Mouse (Mus musculus): Measurements from ENCODE around the gene Dnajc5g.

Gene Dnajc5g

DNA sequence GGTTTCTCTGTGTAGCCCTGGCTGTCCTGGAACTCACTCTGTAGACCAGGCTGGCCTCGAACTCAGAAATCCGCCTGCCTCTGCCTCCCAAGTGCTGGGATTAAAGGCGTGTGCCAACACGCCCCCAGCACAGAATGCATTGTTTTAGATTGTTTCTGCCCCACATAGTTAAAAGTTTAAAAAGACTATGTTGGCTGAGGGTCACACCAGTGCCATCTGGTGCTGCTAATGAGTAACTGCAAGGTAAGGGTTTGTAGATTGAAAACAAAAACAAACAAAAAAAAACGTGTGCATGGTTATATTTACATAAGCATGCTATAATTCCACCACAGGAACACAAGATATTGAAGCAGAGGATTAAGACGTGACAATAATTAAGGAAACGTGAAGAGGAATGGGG, 4.7 kb downstream of the Dnajc5g start:
- DNase-seq: peak; percentile 23

GRCm38 (mm10) chr5:31116354-31116753, 10.3 kb downstream of the Dnajc5g start, which contains the start of gene Trim54:
TSS of gene Trim54 (plus strand) at chr5:31116712.
- DNase-seq: no peak

GRCm38 (mm10) chr5:31116912-31117311, 10.8 kb downstream of the Dnajc5g start:
- no peak for DNase-seq

DNA sequence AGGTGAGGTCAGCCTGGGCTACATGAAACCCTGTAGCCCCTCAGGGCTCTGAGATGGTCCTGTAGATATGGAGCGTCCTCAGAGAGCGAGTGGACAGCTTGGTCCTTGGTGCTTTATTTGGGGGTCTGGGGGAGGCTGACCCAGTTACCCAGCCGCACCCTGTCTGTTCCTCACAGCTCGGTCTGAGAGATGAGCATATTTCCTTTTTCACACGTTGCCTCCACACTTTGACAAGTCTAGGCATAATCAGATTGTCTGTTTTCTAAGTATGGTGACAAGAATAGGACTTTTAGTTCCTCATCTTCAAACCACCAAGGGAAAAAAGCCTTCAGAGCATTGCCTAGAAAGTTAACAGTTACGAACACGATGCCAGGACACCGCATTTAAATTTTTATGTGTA, 15.0 kb downstream of the Dnajc5g start:
- no peak for DNase-seq

DNA sequence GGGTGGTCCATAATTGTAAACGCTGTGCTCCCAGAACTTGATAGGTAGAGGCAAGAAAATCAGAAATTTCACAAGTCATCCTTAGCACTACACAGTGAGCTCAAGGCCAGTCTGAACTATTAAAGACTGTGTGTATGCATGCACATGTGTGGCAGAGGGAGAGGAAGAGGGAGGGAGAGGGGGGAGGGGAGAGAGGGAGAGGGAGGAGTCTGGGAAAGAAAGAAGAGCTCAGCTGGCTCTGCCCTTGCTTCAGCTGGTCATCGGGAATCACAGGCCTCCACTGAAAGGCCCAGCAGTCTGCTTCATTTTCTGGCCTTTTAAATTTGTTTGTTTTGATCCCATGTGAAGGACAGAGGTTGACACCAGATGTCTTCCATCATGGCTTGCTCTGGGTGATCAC, 17.4 kb downstream of the Dnajc5g start:
- DNase-seq: no peak

DNA sequence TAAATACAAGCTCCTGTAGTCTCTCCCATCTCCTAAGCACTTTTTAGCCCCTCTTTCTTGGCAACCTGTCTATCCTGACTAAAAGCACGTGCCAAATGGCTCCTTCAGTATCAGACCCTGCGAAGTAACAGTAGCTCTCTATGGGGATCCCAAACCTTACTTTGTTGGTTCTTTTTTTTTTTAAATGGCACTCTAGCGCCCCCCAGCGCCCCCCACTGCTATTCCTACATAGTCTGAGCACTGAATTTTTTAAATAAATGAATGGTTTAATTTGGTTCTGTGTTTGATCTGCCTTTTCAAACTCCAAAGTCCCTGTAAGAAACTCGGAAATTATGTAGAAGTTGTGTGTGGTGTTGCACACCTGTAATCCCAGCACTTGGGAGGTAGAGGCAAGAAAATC, 20.0 kb downstream of the Dnajc5g start:
- no peak for DNase-seq

DNA sequence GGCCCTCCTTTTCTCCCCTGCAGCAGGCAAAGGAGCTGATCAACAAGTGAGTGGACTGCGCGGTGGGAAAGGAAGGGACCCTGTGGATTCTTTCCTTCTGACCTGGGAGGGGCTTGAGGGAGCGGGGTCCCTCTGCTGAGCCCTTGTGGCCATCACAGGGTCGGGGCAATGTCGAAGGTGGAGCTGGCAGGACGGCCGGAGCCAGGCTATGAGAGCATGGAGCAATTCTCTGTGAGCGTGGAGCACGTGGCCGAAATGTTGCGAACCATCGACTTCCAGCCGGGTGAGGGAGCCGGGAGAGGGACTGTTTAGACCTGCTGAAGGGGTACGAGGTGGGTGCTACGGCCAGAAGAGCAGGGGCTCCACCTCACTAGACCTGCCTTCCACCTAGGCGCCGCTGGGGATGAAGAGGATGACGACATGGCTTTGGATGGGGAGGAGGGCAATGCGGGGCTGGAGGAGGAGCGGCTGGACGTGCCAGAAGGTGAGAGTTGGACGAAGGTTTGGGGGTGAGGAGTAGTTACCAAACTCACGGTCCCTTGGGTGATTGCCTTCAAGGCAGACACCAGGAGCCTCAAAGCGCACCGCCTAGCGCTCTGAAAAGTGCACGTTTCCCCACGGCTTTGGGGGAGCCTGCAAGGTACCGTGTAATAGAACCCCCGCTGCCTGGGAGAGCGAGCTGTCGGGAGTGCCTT, 30.8 kb downstream of the Dnajc5g start:
- peak; percentile 10 for DNase-seq

DNA sequence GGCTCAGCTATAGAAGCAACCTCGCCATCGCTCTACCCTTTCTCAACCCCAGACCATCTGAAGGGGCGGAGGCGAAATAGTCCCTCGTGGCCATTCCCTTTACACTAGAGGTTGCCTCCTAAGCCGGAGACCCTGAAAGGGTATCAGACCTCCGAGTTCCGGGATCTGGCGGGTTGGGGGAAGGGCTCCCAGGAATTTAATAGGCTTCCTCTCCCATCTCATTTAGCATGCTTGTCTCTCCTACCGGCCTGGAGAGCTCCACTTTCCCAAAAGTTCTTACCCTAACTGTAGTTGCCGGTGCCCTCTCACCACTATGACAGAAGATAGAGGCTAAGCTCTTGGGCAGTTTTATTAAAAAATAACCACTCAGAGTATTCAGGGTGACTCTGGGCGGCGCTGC, 31.6 kb downstream of the Dnajc5g start:
- peak; percentile 16 for DNase-seq

DNA sequence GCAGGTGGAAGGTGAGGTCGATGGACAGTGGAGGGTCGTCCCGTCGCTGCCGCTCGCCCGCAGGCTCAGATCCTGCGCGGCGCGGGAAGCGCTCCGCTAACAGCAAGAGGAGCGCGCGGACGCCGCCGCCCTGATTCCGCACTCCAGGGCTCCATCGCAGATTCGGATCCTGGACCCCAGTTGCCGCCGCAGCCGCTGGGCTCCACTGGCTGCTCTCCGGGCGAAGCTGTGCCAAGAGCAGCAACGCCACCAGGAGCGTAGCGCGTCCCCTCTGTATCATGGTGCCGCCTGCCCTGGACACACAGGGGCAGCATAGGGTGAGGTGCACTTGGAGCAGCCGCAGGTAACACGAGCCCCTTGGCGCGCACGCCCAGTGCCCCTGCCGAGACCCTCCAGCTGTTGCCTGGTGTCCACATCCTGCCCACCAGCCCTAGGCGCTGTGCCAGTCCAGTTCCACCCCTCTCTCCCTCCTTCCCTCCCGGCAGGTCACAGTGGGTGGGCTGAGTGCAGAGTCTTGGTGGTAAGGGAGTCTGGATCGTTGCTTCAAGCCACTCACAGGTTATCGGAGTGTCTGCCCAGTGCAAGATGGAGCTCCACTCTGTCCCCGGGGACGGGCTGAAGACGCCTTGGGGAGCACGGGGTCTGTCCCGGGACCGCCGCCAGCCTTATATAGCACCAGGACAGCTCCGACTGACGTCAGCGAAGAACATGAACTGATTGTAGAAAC, 32.3 kb downstream of the Dnajc5g start, which contains the start of gene Ucn:
Gene Ucn (minus strand): TSS at position 589 of the 727 bp plus-strand sequence.
- peak; percentile 35 for DNase-seq

DNA sequence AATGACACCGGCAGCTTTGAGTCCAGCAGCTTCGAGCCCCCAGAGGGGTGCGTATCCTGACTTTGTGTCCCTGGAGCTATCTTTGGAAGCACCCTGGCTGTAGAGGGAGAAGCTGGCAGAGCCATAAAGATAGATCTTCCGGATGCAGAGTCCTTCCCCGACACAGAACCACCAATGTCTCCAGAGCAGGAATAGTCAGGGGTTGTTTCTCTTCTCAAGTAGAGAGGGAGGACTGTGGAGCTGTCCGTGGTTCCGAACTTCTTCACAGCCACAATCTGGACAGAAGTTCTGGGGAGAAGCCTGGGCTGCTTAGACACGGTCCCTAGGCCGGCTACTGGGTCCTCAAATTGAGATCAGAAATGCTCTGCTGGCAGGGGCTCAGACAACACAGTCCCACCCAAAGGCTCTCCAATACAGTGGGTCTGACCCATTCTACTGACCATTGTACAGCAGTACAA, 32.9 kb downstream of the Dnajc5g start:
- peak; percentile 58 for DNase-seq

DNA sequence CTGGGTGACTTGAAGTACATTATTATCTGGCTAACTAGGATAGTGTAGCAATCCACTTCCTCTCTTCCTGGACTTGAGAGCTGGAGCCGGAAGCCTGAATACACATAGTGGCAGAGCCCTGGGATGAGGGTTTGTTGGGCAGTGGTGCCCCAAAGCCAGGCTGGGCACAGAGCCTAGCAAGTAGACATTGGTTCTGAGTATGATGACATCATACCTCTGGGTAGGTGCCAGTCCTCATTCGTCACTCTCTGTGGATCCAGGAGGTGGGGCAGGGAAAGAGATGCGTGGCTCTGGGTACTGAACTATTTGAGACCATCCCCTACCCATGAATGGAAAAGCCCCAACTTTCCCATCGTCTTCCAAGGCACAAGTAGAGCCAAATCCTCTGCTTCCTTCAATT, 43.7 kb downstream of the Dnajc5g start:
- DNase-seq: no peak

DNA sequence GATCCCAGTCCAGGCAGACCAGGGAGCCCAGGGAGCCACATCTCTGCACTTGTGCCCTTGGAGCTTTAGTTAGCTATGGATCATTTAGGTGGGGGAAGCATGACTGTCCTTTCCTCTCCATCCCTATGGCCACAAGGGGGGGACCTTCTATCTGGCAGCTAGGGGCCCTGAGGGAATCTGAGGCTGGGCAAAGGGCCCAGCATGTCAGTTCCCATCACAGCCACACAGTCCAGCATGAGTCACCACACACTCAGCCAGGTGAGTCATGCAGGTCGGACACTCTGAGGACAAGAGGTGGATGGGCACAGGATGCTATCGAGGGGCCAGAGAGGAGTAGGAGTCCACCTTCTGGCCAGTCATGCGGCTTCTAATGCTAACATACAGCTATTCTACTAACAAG, 45.7 kb downstream of the Dnajc5g start:
- no peak for DNase-seq

GRCm38 (mm10) chr5:31153516-31154151, 47.5 kb downstream of the Dnajc5g start:
- DNase-seq: no peak

GRCm38 (mm10) chr5:31154152-31154553, 48.1 kb downstream of the Dnajc5g start, which contains the start of gene Mpv17:
TSS of gene Mpv17 (minus strand) at chr5:31154251.
- DNase-seq: peak; percentile 93

Measured in embryo, embryonic 11 days (tissue).